Mouse (Mus musculus): ENCODE measurements around the gene Bag6.

DNA sequence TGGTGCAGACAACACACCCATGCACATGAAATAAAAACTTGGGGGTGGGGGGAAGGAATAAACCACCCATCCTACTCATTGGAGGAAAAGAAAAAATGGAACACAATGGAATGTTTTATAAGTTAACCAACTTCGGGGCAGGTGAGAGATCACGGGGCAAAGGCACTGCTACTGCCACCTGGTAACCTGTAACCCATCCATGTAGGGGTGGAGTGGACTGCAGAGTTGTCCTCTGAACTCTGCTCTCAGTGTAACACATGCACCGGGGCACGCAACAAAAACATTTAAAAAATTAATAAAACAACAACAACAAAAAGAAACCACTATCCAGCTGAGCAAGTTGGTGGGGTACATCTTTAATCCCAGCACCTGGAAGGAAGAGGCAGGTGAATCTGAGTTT, 17.1 kb downstream of the Bag6 start:
- TF ChIP-seq CTCF (IDR thresholded peaks at IDR 0.05; ENCODE audit: control insufficient read depth, insufficient read depth, insufficient read length) (no peak), MAX (IDR thresholded peaks at IDR 0.05) (no peak), CEBPB (IDR thresholded peaks at IDR 0.05; ENCODE audit: low read depth) (no peak), MYOD1 (IDR thresholded peaks at IDR 0.05; ENCODE audit: control insufficient read depth, insufficient read length, low read depth) (no peak), USF1 (IDR thresholded peaks at IDR 0.05; ENCODE audit: low read depth) (no peak), MYOG (IDR thresholded peaks at IDR 0.05; ENCODE audit: control insufficient read depth, extremely low read depth, insufficient read length) (no peak)
